Mouse (Mus musculus): ENCODE data around the gene Acsf2. TPM values are rescaled to one million over a fixed set of nuclear protein-coding genes. Genes with fewer than 3 reads are reported as not detected.

Gene Acsf2
- polyA plus RNA-seq, 1 experiment from 2014 or later, result 0.98 TPM

- 0% methylated on average over 27 of the region's 28 CpGs for WGBS
- Histone ChIP-seq H3K27ac (ENCODE audit: low read length) (peak overlapping the region; percentile 60; the same call in 1 of the 2 replicates), H3K4me2 (ENCODE audit: low read length) (peak overlapping the region; percentile 75), H3K4me3 (replicated peaks; ENCODE audit: low read length) (peak overlapping the region; percentile 100), H3K4me1 (replicated peaks; ENCODE audit: control insufficient read depth, insufficient read depth, low read length) (peaks cover 12% of the 10 kb centered on the region), H3K36me3 (ENCODE audit: control insufficient read depth, insufficient read depth) (peaks cover 21% of the 10 kb centered on the region), H3K27me3 (replicated peaks; ENCODE audit: control insufficient read depth, insufficient read depth, low read length) (no peaks in the 10 kb centered on the region), H3K9me3 (ENCODE audit: control insufficient read depth, low read length) (no peaks in the 10 kb centered on the region), H3K9ac (replicated peaks; ENCODE audit: low read depth, low read length) (peak overlapping the region; percentile 87)
- ATAC-seq, result peak; percentile 62
Measured at GRCm38 (mm10) chr11:94629884-94630198, 28.2 kb upstream of the Acsf2 start.

GRCm38 (mm10) chr11:94629199-94629883 is 27.7 kb upstream of the Acsf2 start, which contains the start of gene Lrrc59:
Gene Lrrc59 (plus strand): TSS chr11:94629767.
- Histone ChIP-seq H3K9me3 (ENCODE audit: control insufficient read depth, low read length) (no peaks in the 10 kb centered on the region), H3K9ac (replicated peaks; ENCODE audit: low read depth, low read length) (peak within 1 kb of the TSS; percentile 87), H3K36me3 (ENCODE audit: control insufficient read depth, insufficient read depth) (peaks cover 16% of the 10 kb centered on the region), H3K4me1 (replicated peaks; ENCODE audit: control insufficient read depth, insufficient read depth, low read length) (peaks cover 12% of the 10 kb centered on the region), H3K27ac (ENCODE audit: low read length) (peak within 1 kb of the TSS; percentile 60; the same call in 1 of the 2 replicates), H3K27me3 (replicated peaks; ENCODE audit: control insufficient read depth, insufficient read depth, low read length) (no peaks in the 10 kb centered on the region), H3K4me2 (ENCODE audit: low read length) (peak within 1 kb of the TSS; percentile 75), H3K4me3 (replicated peaks; ENCODE audit: low read length) (peak within 1 kb of the TSS; percentile 100)
- peak; percentile 97 for ATAC-seq
- WGBS, result 6% methylated on average over 41 of the region's 41 CpGs

DNA sequence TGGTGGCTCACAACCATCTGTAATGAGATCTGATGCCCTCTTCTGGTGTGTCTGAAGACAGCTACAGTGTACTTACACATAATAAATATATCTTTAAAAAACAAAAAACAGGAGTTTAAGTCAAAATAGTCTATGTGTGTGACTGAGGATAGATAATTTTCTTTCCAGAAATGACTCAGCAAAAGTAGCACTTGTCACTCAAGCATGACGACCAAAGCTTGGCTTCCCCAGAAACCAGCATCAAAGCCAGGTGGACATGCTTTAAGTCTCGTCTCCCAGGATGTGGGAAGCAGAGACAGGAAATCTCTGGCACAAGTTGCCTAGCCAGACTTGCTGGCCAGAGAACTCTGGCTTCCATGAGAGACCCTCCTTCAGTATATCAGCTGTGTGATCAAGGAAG is 20.5 kb upstream of the Acsf2 start:
- no peaks in the 10 kb centered on the region for H3K36me3 ChIP-seq (ENCODE audit: control insufficient read depth, insufficient read depth)
- no peak overlapping the region for H3K4me3 ChIP-seq (replicated peaks; ENCODE audit: low read length)
- ATAC-seq, result no peak
- H3K9me3 ChIP-seq (ENCODE audit: control insufficient read depth, low read length), result no peaks in the 10 kb centered on the region
- H3K4me2 ChIP-seq (ENCODE audit: low read length), result no peak overlapping the region
- WGBS, result 77% methylated on average over 2 of the region's 2 CpGs
- H3K9ac ChIP-seq (replicated peaks; ENCODE audit: low read depth, low read length), result no peak overlapping the region
- H3K4me1 ChIP-seq (replicated peaks; ENCODE audit: control insufficient read depth, insufficient read depth, low read length), result no peaks in the 10 kb centered on the region
- H3K27me3 ChIP-seq (replicated peaks; ENCODE audit: control insufficient read depth, insufficient read depth, low read length), result no peaks in the 10 kb centered on the region
- no peak overlapping the region for H3K27ac ChIP-seq (ENCODE audit: low read length)

GRCm38 (mm10) chr11:94621458-94621852 is 19.8 kb upstream of the Acsf2 start:
- Histone ChIP-seq H3K4me3 (replicated peaks; ENCODE audit: low read length) (no peak overlapping the region), H3K9me3 (ENCODE audit: control insufficient read depth, low read length) (no peaks in the 10 kb centered on the region), H3K36me3 (ENCODE audit: control insufficient read depth, insufficient read depth) (no peaks in the 10 kb centered on the region), H3K27ac (ENCODE audit: low read length) (no peak overlapping the region), H3K4me1 (replicated peaks; ENCODE audit: control insufficient read depth, insufficient read depth, low read length) (no peaks in the 10 kb centered on the region), H3K27me3 (replicated peaks; ENCODE audit: control insufficient read depth, insufficient read depth, low read length) (no peaks in the 10 kb centered on the region), H3K4me2 (ENCODE audit: low read length) (no peak overlapping the region), H3K9ac (replicated peaks; ENCODE audit: low read depth, low read length) (no peak overlapping the region)
- no peak for ATAC-seq

DNA sequence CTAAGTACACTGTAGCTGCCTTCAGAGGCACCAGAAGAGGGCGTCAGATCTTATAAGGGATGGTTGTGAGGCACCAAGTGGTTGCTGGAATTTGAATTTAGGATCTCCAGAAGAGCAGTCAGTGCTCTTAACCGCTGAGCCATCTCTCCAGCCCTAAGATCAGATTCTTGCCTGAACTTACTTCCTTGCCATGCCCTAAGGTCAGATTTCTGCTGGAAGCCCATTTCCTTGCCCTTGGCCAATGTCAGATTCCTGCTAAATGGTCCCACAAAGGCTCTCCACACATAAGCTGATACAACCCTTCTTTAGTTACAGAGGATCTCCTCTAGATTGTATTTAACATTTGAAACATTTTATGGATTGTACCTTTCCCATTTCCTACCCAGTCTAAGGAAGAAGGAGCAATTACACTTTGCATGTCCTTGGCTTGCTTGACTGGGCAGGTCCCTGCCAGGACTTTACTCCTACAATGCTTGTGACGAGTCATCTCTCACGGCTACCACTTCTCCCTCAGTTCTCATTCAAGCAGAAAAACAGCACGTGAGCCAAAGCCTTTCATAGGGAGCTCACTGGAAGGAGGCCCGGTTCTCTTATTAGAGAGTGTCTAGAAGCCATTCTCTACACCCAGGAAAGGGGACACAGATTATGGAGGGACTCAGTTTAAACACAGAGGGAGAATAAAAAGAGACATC is 19.2 kb upstream of the Acsf2 start:
- no peak overlapping the region for H3K27ac ChIP-seq (ENCODE audit: low read length)
- no peak overlapping the region for H3K4me2 ChIP-seq (ENCODE audit: low read length)
- no peaks in the 10 kb centered on the region for H3K4me1 ChIP-seq (replicated peaks; ENCODE audit: control insufficient read depth, insufficient read depth, low read length)
- no peak for ATAC-seq
- H3K9ac ChIP-seq (replicated peaks; ENCODE audit: low read depth, low read length), result no peak overlapping the region
- no peaks in the 10 kb centered on the region for H3K36me3 ChIP-seq (ENCODE audit: control insufficient read depth, insufficient read depth)
- WGBS, result 42% methylated on average over 6 of the region's 6 CpGs
- no peak overlapping the region for H3K4me3 ChIP-seq (replicated peaks; ENCODE audit: low read length)
- H3K27me3 ChIP-seq (replicated peaks; ENCODE audit: control insufficient read depth, insufficient read depth, low read length), result no peaks in the 10 kb centered on the region
- H3K9me3 ChIP-seq (ENCODE audit: control insufficient read depth, low read length), result no peaks in the 10 kb centered on the region

- WGBS, result 83% methylated on average over 2 of the region's 2 CpGs
- H3K4me3 ChIP-seq (replicated peaks; ENCODE audit: low read length), result no peak overlapping the region
- H3K9me3 ChIP-seq (ENCODE audit: control insufficient read depth, low read length), result no peaks in the 10 kb centered on the region
- H3K27ac ChIP-seq (ENCODE audit: low read length), result no peak overlapping the region
- H3K36me3 ChIP-seq (ENCODE audit: control insufficient read depth, insufficient read depth), result no peaks in the 10 kb centered on the region
- no peaks in the 10 kb centered on the region for H3K27me3 ChIP-seq (replicated peaks; ENCODE audit: control insufficient read depth, insufficient read depth, low read length)
- H3K4me1 ChIP-seq (replicated peaks; ENCODE audit: control insufficient read depth, insufficient read depth, low read length), result no peaks in the 10 kb centered on the region
- ATAC-seq, result no peak
- H3K4me2 ChIP-seq (ENCODE audit: low read length), result no peak overlapping the region
- no peak overlapping the region for H3K9ac ChIP-seq (replicated peaks; ENCODE audit: low read depth, low read length)
Measured at GRCm38 (mm10) chr11:94617646-94618045, 16.0 kb upstream of the Acsf2 start.

DNA sequence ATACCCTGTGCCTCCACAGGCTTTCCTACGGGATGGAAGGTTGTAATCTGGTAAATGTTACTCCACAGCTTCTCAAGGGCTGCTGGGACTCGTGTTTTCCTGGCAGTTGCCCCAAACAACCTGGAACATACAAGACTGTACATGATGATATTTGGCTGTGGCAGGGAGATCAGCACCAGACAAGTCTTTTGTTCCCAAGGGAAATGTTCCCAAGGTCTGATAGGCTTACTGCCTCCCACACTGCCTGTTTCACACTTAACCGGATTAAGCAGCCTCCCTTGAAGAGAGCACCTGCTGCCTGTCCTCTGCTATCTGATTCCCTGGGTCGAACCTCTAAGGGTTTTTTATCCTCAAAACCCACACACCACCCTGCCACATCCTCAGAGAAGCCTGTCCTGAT is 13.8 kb upstream of the Acsf2 start:
- 24% methylated on average over 4 of the region's 4 CpGs for WGBS
- Histone ChIP-seq H3K27me3 (replicated peaks; ENCODE audit: control insufficient read depth, insufficient read depth, low read length) (no peaks in the 10 kb centered on the region), H3K27ac (ENCODE audit: low read length) (no peak overlapping the region), H3K4me1 (replicated peaks; ENCODE audit: control insufficient read depth, insufficient read depth, low read length) (no peaks in the 10 kb centered on the region), H3K36me3 (ENCODE audit: control insufficient read depth, insufficient read depth) (no peaks in the 10 kb centered on the region), H3K4me3 (replicated peaks; ENCODE audit: low read length) (no peak overlapping the region), H3K9ac (replicated peaks; ENCODE audit: low read depth, low read length) (no peak overlapping the region), H3K4me2 (ENCODE audit: low read length) (no peak overlapping the region), H3K9me3 (ENCODE audit: control insufficient read depth, low read length) (no peaks in the 10 kb centered on the region)
- ATAC-seq, result no peak

DNA sequence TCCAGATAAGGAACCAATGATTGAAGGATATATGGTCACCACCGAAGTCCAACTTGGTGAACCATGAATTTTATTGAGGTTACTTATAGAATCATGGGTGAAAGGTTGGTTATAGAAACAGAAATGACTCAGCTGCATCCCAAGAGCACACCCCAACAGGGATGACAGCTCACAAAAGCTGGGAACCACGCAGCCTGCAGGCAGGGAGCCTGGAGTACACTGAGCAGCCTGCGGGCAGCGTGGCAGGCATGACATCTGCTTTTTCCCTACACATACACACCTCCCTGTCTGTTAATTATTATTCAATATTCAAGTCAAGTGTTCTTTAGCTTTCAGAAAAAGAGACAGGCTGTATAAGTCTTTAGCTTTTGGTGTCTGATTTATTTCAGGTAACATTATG is 12.9 kb upstream of the Acsf2 start:
- H3K36me3 ChIP-seq (ENCODE audit: control insufficient read depth, insufficient read depth), result no peaks in the 10 kb centered on the region
- ATAC-seq, result no peak
- H3K27ac ChIP-seq (ENCODE audit: low read length), result no peak overlapping the region
- H3K4me3 ChIP-seq (replicated peaks; ENCODE audit: low read length), result no peak overlapping the region
- H3K4me2 ChIP-seq (ENCODE audit: low read length), result no peak overlapping the region
- H3K4me1 ChIP-seq (replicated peaks; ENCODE audit: control insufficient read depth, insufficient read depth, low read length), result no peaks in the 10 kb centered on the region
- H3K9me3 ChIP-seq (ENCODE audit: control insufficient read depth, low read length), result no peaks in the 10 kb centered on the region
- H3K27me3 ChIP-seq (replicated peaks; ENCODE audit: control insufficient read depth, insufficient read depth, low read length), result no peaks in the 10 kb centered on the region
- 73% methylated on average over 4 of the region's 4 CpGs for WGBS
- H3K9ac ChIP-seq (replicated peaks; ENCODE audit: low read depth, low read length), result no peak overlapping the region

- no peaks in the 10 kb centered on the region for H3K4me1 ChIP-seq (replicated peaks; ENCODE audit: control insufficient read depth, insufficient read depth, low read length)
- H3K36me3 ChIP-seq (ENCODE audit: control insufficient read depth, insufficient read depth), result no peaks in the 10 kb centered on the region
- H3K27me3 ChIP-seq (replicated peaks; ENCODE audit: control insufficient read depth, insufficient read depth, low read length), result no peaks in the 10 kb centered on the region
- H3K4me3 ChIP-seq (replicated peaks; ENCODE audit: low read length), result no peak overlapping the region
- H3K4me2 ChIP-seq (ENCODE audit: low read length), result no peak overlapping the region
- no peaks in the 10 kb centered on the region for H3K9me3 ChIP-seq (ENCODE audit: control insufficient read depth, low read length)
- no peak overlapping the region for H3K27ac ChIP-seq (ENCODE audit: low read length)
- 54% methylated on average over 4 of the region's 4 CpGs for WGBS
- no peak overlapping the region for H3K9ac ChIP-seq (replicated peaks; ENCODE audit: low read depth, low read length)
- ATAC-seq, result no peak
Measured at GRCm38 (mm10) chr11:94610744-94611740, 9.4 kb upstream of the Acsf2 start.
